Comparison of ENCODE assay signal across 8 mouse cellular contexts in genomic region chr11:120437152-120437856, GRCm38 (mm10). TPM values are rescaled to one million over a fixed set of nuclear protein-coding genes. Genes with fewer than 3 reads are reported as not detected.
DNase-seq lines count a peak whose midpoint lies in the region; ATAC-seq lines count a peak whose summit lies in the region.

Nploc4 (minus strand) TSS chr11:120437708.

- H3K4me2 ChIP-seq in hindbrain, embryonic 14.5 days (replicated peaks), result peak within 1 kb of the TSS; percentile 70

- peak within 1 kb of the TSS; percentile 93 for H3K4me3 ChIP-seq in hindbrain, embryonic 14.5 days (replicated peaks; ENCODE audit: low read length)

- peaks cover 32% of the 10 kb centered on the region for H3K36me3 ChIP-seq in hindbrain, embryonic 14.5 days (replicated peaks; ENCODE audit: control insufficient read depth, insufficient read depth)

- peak within 1 kb of the TSS; percentile 92 for H3K9ac ChIP-seq in hindbrain, embryonic 14.5 days

- DNase-seq in T-cell, adult 2 months (ENCODE audit: low spot score), result peak; percentile 82
- DNase-seq in cerebellum, postnatal 36 days, result peak; percentile 88 to 89
- DNase-seq in frontal cortex, postnatal 36 days (ENCODE audit: low spot score in 2 of 2), result peak; percentile 86 to 87
- peak; percentile 89 for DNase-seq in hindbrain, embryonic 14.5 days (ENCODE audit: low spot score)
- peak; percentile 83 to 91 for DNase-seq in layer of hippocampus, postnatal 25 days (ENCODE audit: extremely low spot score in 1 of 2, low spot score in 1 of 2)
- DNase-seq in lung, postnatal 14 days, result peak; percentile 88
- DNase-seq in ovary, postnatal 36 days (ENCODE audit: low spot score), result peak; percentile 91
- peak; percentile 92 for DNase-seq in thymus, postnatal 25 days

- H3K9me3 ChIP-seq in hindbrain, embryonic 14.5 days (ENCODE audit: control insufficient read depth, low read length), result no peaks in the 10 kb centered on the region

- WGBS in hindbrain, embryonic 14.5 days, result under 1% methylated on average over 74 of the region's 77 CpGs

- peak within 1 kb of the TSS; percentile 58 for H3K27ac ChIP-seq in hindbrain, embryonic 14.5 days

- no peaks in the 10 kb centered on the region for H3K27me3 ChIP-seq in hindbrain, embryonic 14.5 days (ENCODE audit: control insufficient read depth, insufficient read depth, low read length)

- ATAC-seq in hindbrain, embryonic 14.5 days (ENCODE audit: low FRiP score), result peak; percentile 84; the same call in 1 of the 2 replicates

- peaks cover 12% of the 10 kb centered on the region for H3K4me1 ChIP-seq in hindbrain, embryonic 14.5 days (replicated peaks; ENCODE audit: control insufficient read depth, insufficient read depth, low read length)

RNA-seq across cellular contexts. Expression of gene Nploc4, which starts in this region (rescaled TPM):
- polyA plus RNA-seq in hindbrain, embryonic 14.5 days (2014; fragmentation: Nextera tagmentation; extraction: Ambion mirVana), result 37.4 and 39.3 TPM in 2 replicates
- total RNA-seq in layer of hippocampus, postnatal 25 days (2021), result 10 to 100 TPM; 62.4 to 63.0 TPM

Comparison
In these comparisons a context has a peak if more than half of its experiments do, and no peak if none do; other contexts are left out.
1. Peak in every context shown above with its lines: DNase-seq, ATAC-seq, H3K4me3 ChIP-seq and H3K27ac ChIP-seq.